Mouse (Mus musculus) E14TG2a.4 (cell line): ENCODE data around the gene Ndufs1.

Source experiments
- CTCF ChIP-seq: conservative IDR thresholded peaks from 2 replicates; pipeline ENCODE4 v1.5.1; 2014; ENCODE audit warnings: low read length
- NANOG ChIP-seq: IDR thresholded peaks from 2 replicates; pipeline ENCODE4 v1.6.1; 2014; ENCODE audit warnings: borderline replicate concordance, low read length, mixed read lengths
- POU5F1 ChIP-seq: IDR thresholded peaks from 2 replicates; pipeline ENCODE4 v1.6.1; 2014; ENCODE audit warnings: low read length, borderline replicate concordance

GRCm38 (mm10) chr1:63176259-63176603, 402 bp downstream of the Ndufs1 start:
- no peak for TF ChIP-seq CTCF
- no peak for TF ChIP-seq NANOG
- no peak for TF ChIP-seq POU5F1
